Mouse (Mus musculus) bone marrow macrophage, adult 2 months (primary cell): Measurements from ENCODE around the gene Tox2. TPM values are rescaled to one million over a fixed set of nuclear protein-coding genes. Genes with fewer than 3 reads are reported as not detected.

Source experiments
- H3K27ac ChIP-seq: 2 replicates; pipeline ENCODE4 v1.5.1; 2012; ENCODE audit warnings: low read depth, low read length; ENCODE audit not compliant: insufficient read depth
- H3K4me1 ChIP-seq: 2 replicates; pipeline ENCODE4 v1.6.1; 2012; ENCODE audit warnings: low read length; ENCODE audit not compliant: control insufficient read depth, insufficient read depth
- H3K4me3 ChIP-seq: 2 replicates; pipeline ENCODE4 v1.5.1; 2012; ENCODE audit warnings: mild to moderate bottlenecking, low read length, moderate library complexity; ENCODE audit not compliant: insufficient read depth
- CTCF ChIP-seq: IDR thresholded peaks from 2 replicates; pipeline ENCODE4 v1.5.1; 2012; ENCODE audit warnings: low read depth, mild to moderate bottlenecking, low read length, moderate library complexity
- POLR2A ChIP-seq: IDR thresholded peaks from 2 replicates; pipeline ENCODE4 v1.6.1; 2012; ENCODE audit warnings: mild to moderate bottlenecking, low read depth, low read length, borderline replicate concordance
- polyA plus RNA-seq: library from polyadenylated mRNA; stranded (reverse); fragments of >200 nt; gene quantifications from 2 replicates; pipeline ENCODE4 v1.2.4, GENCODE M21; 2012; ENCODE audit not compliant: missing spikeins, insufficient read depth, insufficient read length

The Tox2 gene
- polyA plus RNA-seq, 1 experiment: 3.2 TPM

GRCm38 (mm10) chr2:163356113-163356840 lies 153.4 kb downstream of the Tox2 start:
- Histone ChIP-seq H3K27ac (no peak overlapping the region), H3K4me1 (no peaks in the 10 kb centered on the region; the same call in 1 of the 2 replicates), H3K4me3 (no peak overlapping the region)
- TF ChIP-seq POLR2A (no peak), CTCF (no peak)

DNA sequence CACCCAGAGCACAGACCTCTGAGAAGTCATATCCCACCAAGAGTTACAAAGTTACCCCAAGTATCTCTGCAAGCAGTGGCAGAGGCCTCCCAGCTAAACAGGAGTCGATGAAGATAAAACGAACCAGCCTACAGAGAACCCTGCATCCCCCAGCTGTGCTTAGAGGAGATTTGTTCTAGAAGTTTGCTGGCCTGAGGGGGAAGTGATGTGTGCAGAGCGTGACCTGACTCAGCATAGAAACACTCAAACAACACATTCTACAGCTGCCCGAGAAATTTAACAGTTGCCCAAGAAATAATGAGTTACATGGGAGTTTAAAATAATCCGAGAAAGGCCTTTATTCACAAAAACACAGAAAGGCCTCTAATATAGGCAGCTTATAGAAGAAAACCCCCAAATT lies 155.7 kb downstream of the Tox2 start:
- TF ChIP-seq POLR2A: no peak
- no peak for TF ChIP-seq CTCF
- Histone ChIP-seq H3K4me1 (no peaks in the 10 kb centered on the region; the same call in 1 of the 2 replicates), H3K4me3 (no peak overlapping the region), H3K27ac (no peak overlapping the region)

DNA sequence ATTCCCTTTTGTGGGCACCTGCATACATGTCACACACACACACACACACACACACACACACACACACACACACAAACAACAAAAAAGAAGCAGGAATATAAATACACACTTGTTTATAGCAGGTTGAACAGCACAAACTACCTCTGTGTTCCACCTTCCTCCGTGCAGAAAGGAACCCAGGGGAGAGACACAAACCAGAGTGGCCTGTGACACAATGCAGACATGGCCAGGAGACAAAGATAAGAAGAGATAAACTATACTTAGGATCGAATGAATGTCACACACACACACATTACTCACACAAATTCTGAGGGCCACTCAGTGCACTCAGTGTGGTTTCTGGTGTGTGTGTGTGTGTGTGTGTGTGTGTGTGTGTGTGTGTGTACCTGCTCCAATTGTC lies 156.3 kb downstream of the Tox2 start:
- Histone ChIP-seq H3K27ac (no peak overlapping the region), H3K4me3 (no peak overlapping the region), H3K4me1 (no peaks in the 10 kb centered on the region; the same call in 1 of the 2 replicates)
- no peak for TF ChIP-seq POLR2A
- TF ChIP-seq CTCF: no peak

DNA sequence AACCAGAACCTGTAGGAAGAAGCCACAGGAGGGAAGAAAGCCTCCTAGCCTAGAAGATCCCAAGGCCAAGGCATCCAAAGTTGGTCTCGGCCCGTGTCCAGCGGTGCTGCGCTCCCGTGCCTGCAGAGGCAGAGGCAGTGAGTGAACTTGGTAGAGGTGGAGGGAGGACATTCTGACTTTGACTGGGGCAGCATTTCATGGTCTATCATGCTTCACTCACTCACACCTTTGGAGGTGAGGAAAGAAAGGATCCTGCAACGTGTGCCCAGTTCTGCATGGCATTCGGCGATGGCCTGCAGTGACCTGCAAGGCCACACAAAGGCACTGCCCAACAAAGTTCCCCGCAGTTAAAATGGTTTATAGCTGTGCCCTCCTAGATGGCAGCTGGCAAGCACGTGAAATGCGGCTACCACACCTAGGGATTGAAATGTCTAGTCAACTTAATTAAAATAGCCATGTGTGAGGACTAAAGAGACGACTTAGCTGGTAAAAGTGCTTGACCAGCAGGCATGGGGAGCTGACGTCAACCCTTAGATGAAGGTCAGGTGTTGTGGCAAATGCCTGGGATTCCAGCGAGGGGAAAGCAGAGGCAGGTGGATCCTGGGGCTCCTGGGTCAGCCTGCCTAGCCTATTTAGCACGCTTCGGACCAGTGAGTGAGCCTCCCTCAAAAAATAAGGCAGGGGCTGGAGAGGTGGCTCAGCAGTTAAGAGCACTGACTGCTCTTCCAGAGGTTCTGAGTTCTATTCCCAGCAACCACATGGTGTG lies 158.1 kb downstream of the Tox2 start:
- TF ChIP-seq POLR2A: no peak
- TF ChIP-seq CTCF: no peak
- H3K4me3 ChIP-seq: no peak overlapping the region
- H3K4me1 ChIP-seq: no peaks in the 10 kb centered on the region; the same call in 1 of the 2 replicates
- H3K27ac ChIP-seq: no peak overlapping the region

- no peak overlapping the region for H3K4me3 ChIP-seq
- no peak overlapping the region for H3K27ac ChIP-seq
- TF ChIP-seq POLR2A: no peak
- TF ChIP-seq CTCF: no peak
- H3K4me1 ChIP-seq: no peaks in the 10 kb centered on the region; the same call in 1 of the 2 replicates
Observed at GRCm38 (mm10) chr2:163362940-163363921, 160.3 kb downstream of the Tox2 start.

- H3K4me1 ChIP-seq: no peaks in the 10 kb centered on the region
- H3K4me3 ChIP-seq: no peak overlapping the region
- no peak for TF ChIP-seq CTCF
- TF ChIP-seq POLR2A: no peak
- H3K27ac ChIP-seq: no peak overlapping the region
Observed at GRCm38 (mm10) chr2:163364785-163365541, 162.0 kb downstream of the Tox2 start.

- Histone ChIP-seq H3K27ac (no peak overlapping the region), H3K4me3 (no peak overlapping the region), H3K4me1 (no peaks in the 10 kb centered on the region)
- TF ChIP-seq CTCF (no peak), POLR2A (no peak)
Observed at GRCm38 (mm10) chr2:163370175-163370574, 167.2 kb downstream of the Tox2 start.

DNA sequence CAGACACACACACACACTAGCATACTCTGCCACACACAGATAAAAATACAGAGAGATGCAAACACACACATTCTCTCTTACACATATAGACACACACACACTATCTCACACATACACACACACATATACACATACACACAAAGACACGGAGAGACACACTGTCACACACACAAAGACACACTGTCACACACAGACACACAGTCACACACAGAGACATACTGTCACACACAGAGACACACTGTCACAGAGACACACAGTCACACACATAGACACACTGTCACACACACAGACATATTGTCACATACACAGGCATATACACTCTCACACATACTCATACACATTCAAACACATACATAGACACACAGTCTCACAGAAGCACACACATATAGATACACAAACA lies 169.7 kb downstream of the Tox2 start:
- TF ChIP-seq POLR2A (no peak), CTCF (no peak)
- no peaks in the 10 kb centered on the region for H3K4me1 ChIP-seq
- no peak overlapping the region for H3K4me3 ChIP-seq
- no peak overlapping the region for H3K27ac ChIP-seq

Other genes starting within 250 kb of the Tox2 start
- not detected in 2 replicates for gene Sgk2, start 215.8 kb upstream of the Tox2 start, polyA plus RNA-seq
- gene Ift52, start 185.8 kb upstream of the Tox2 start, polyA plus RNA-seq: 37.9 and 49.7 TPM in 2 replicates
- gene Mybl2, start 148.4 kb upstream of the Tox2 start, polyA plus RNA-seq: 4.7 and 6.5 TPM in 2 replicates
- not detected in 2 replicates for gene Gtsf1l, start 115.3 kb upstream of the Tox2 start, polyA plus RNA-seq
- gene Jph2, start 194.9 kb downstream of the Tox2 start, polyA plus RNA-seq: not detected in 2 replicates
- gene Oser1, start 221.6 kb downstream of the Tox2 start, polyA plus RNA-seq: 68.5 and 74.8 TPM in 2 replicates
- 0.63 and 0.89 TPM in 2 replicates for gene Gdap1l1, start 235.4 kb downstream of the Tox2 start, polyA plus RNA-seq